8 mouse cellular contexts compared by ENCODE assay signal in genomic region chr17:24414230-24414976, GRCm38 (mm10). TPM values are rescaled to one million over a fixed set of nuclear protein-coding genes. Genes with fewer than 3 reads are reported as not detected.
A peak's percentile ranks its signal among the peaks of the same experiment; 100 is the strongest.
DNase-seq lines count a peak whose midpoint lies in the region; ATAC-seq lines count a peak whose summit lies in the region.

Gene Rnps1 (plus strand): TSS chr17:24414565.

- peaks cover 45% of the 10 kb centered on the region for H3K36me3 ChIP-seq in hindbrain, embryonic 12.5 days

- peak within 1 kb of the TSS; percentile 87 for H3K9ac ChIP-seq in hindbrain, embryonic 12.5 days

- ATAC-seq in hindbrain, embryonic 12.5 days (ENCODE audit: low FRiP score): peak; percentile 94

- peak within 1 kb of the TSS; percentile 98 for H3K4me2 ChIP-seq in hindbrain, embryonic 12.5 days (replicated peaks)

- peak within 1 kb of the TSS; percentile 87 for H3K4me3 ChIP-seq in hindbrain, embryonic 12.5 days

- peaks cover 32% of the 10 kb centered on the region for H3K4me1 ChIP-seq in hindbrain, embryonic 12.5 days

- H3K27me3 ChIP-seq in hindbrain, embryonic 12.5 days: no peaks in the 10 kb centered on the region

- DNase-seq in NIH3T3 (ENCODE audit: low read depth): peak; percentile 100
- peak; percentile 98 to 99 for DNase-seq in cerebellum, postnatal 10 days
- DNase-seq in frontal cortex, postnatal 10 days (ENCODE audit: low spot score in 2 of 2): peak; percentile 83 to 93
- peak; percentile 93 to 95 for DNase-seq in layer of hippocampus, postnatal 14 days (ENCODE audit: low spot score in 2 of 2)
- peak; percentile 94 for DNase-seq in lung, postnatal 14 days
- peak; percentile 96 for DNase-seq in retina, adult 2 months (ENCODE audit: low read depth, low spot score)
- DNase-seq in thymus, postnatal 36 days: peak; percentile 88 to 91

- under 1% methylated on average over 63 of the region's 64 CpGs for WGBS in hindbrain, embryonic 12.5 days

- H3K27ac ChIP-seq in hindbrain, embryonic 12.5 days: peak within 1 kb of the TSS; percentile 94

- no peaks in the 10 kb centered on the region for H3K9me3 ChIP-seq in hindbrain, embryonic 12.5 days (replicated peaks)

RNA-seq across cellular contexts. Expression of gene Rnps1, which starts in this region (rescaled TPM):
- 326 and 328 TPM in 2 replicates for polyA plus RNA-seq in hindbrain, embryonic 12.5 days (2016; fragmentation: Nextera tagmentation; extraction: Ambion mirVana)
- 100 to 1,000 TPM; 133 to 141 TPM for total RNA-seq in layer of hippocampus, postnatal 14 days (2021)

Comparison
In these comparisons a context has a peak if more than half of its experiments do, and no peak if none do; other contexts are left out.
1. Peak in every context shown above with its lines: DNase-seq, ATAC-seq, H3K4me3 ChIP-seq and H3K27ac ChIP-seq.